Mouse (Mus musculus) liver, postnatal 0 days (tissue): Measurements from ENCODE around the gene Abcb11. TPM values are rescaled to one million over a fixed set of nuclear protein-coding genes. Genes with fewer than 3 reads are reported as not detected.
"Not testable (repeated sequence)": the region's sequence is repeated elsewhere in the genome, so short reads cannot be mapped to it uniquely, and the experiment has no call there.

Source experiments
- ATAC-seq: fragments of 200-750 bp; cut with Nextera tagmentation; 2 replicates; pipeline ENCODE4 v1.8.0; 2017; ENCODE audit warnings: mild to moderate bottlenecking, moderate library complexity
- DNase-seq: peaks from one replicate; pipeline ENCODE4 v3.0.0-alpha.2; 2016
- H3K27ac ChIP-seq: fragments of 300-500 bp; sonication (generic); 2 replicates; pipeline ENCODE4 v1.5.1; 2014; ENCODE audit warnings: antibody characterized with exemption, moderate library complexity, mild to moderate bottlenecking, low read depth
- H3K27me3 ChIP-seq: fragments of 300-500 bp; sonication (generic); 2 replicates; pipeline ENCODE4 v1.6.1; 2014; ENCODE audit warnings: low read length, control low read depth, mixed read lengths; ENCODE audit not compliant: insufficient read depth
- H3K36me3 ChIP-seq: fragments of 300-500 bp; sonication (generic); replicated peaks from 2 replicates; pipeline ENCODE4 v1.6.1; 2014; ENCODE audit warnings: mild to moderate bottlenecking, control low read depth, low read length, moderate library complexity, mixed read lengths; ENCODE audit not compliant: insufficient read depth
- H3K4me1 ChIP-seq: fragments of 300-500 bp; sonication (generic); 2 replicates; pipeline ENCODE4 v1.6.1; 2014; ENCODE audit warnings: antibody characterized with exemption, mild to moderate bottlenecking, control low read depth; ENCODE audit not compliant: insufficient read depth
- H3K4me2 ChIP-seq: fragments of 300-500 bp; sonication (generic); 2 replicates; pipeline ENCODE4 v1.6.1; 2014; ENCODE audit warnings: low read depth, mild to moderate bottlenecking, low read length, moderate library complexity, mixed read lengths
- H3K4me3 ChIP-seq: fragments of 300-500 bp; sonication (generic); 2 replicates; pipeline ENCODE4 v1.5.1; 2014; ENCODE audit warnings: low read depth, low read length
- H3K9ac ChIP-seq: fragments of 300-500 bp; sonication (generic); replicated peaks from 2 replicates; pipeline ENCODE4 v1.6.1; 2014; ENCODE audit warnings: mild to moderate bottlenecking, moderate library complexity
- H3K9me3 ChIP-seq: fragments of 300-500 bp; sonication (generic); 2 replicates; pipeline ENCODE4 v1.6.1; 2016; ENCODE audit warnings: mild to moderate bottlenecking, control low read depth, low read length, mixed read lengths
- CTCF ChIP-seq: sonication (generic); IDR thresholded peaks from 2 replicates; pipeline ENCODE4 v1.5.1; 2016; ENCODE audit warnings: antibody characterized with exemption, low read depth
- EP300 ChIP-seq: IDR thresholded peaks from 2 replicates; pipeline ENCODE4 v1.6.1; 2016; ENCODE audit warnings: antibody characterized with exemption, low read depth, mild to moderate bottlenecking
- WGBS: fragments of 180-500 bp; shearing (Covaris S2); extraction: QIAGEN DNeasy Blood & Tissue Kit; methylation state at CpG from one replicate; pipeline ENCODE4 v1.1.7; 2014; ENCODE audit not compliant: insufficient replicate concordance; 5-methylcytosine and 5-hydroxymethylcytosine counted together
- polyA plus RNA-seq: library from polyadenylated mRNA; unstranded; fragments of >200 nt; fragmentation: Nextera tagmentation; extraction: Ambion mirVana; gene quantifications from 2 replicates; pipeline ENCODE4 v1.2.1, GENCODE M21; 2015

The Abcb11 gene
- polyA plus RNA-seq, 1 experiment from 2014 or later: 74.8 TPM

DNA sequence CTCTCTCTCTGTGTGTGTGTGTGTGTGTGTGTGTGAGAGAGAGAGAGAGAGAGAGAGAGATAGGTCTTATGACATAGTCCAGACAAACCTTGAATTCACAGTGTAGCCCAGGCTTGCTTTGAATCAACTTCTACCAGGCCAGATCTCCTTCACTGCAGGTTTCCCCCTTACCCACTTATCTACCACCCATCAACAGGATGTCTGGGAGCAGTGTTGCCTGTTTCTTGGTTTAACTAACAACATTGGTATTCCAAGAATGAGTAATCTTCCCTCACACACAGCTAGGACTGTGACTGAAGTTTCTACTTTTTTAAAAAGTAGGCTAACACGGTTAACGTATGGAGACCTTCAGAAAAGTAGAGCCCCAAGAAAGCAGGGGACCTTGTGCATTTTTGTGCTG is 34.4 kb upstream of the Abcb11 start:
- H3K4me2 ChIP-seq: no peak overlapping the region
- H3K4me1 ChIP-seq: peaks cover 14% of the 10 kb centered on the region
- no peak overlapping the region for H3K9ac ChIP-seq
- no peak overlapping the region for H3K4me3 ChIP-seq
- H3K27ac ChIP-seq: no peak overlapping the region
- no peaks in the 10 kb centered on the region for H3K36me3 ChIP-seq
- H3K9me3 ChIP-seq: no peaks in the 10 kb centered on the region
- no peak for ATAC-seq
- no peak for TF ChIP-seq CTCF
- no peak for TF ChIP-seq EP300
- no peaks in the 10 kb centered on the region for H3K27me3 ChIP-seq
- no peak for DNase-seq
- 68% methylated on average over 2 of the region's 2 CpGs for WGBS

DNA sequence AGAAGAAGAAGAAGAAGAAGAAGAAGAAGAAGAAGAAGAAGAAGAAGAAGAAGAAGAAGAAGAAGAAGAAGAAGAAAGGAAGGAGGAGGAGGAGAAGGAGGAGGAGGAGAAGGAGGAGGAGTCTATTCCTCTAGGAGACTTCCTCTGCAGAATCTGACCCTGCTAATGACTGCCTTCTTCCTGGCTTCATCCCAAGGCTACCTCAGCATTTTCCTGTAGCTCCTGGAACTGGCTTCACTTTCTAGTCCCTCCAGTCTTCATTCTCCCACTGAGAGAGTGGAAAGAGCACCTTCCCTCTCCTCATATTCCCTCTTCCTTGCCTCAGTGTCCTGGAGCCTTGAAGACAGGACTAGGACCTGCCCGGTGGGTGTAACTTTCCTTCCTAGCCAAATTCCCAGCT is 22.9 kb upstream of the Abcb11 start:
- Histone ChIP-seq H3K27me3 (no peaks in the 10 kb centered on the region), H3K4me1 (no peaks in the 10 kb centered on the region), H3K4me2 (no peak overlapping the region), H3K36me3 (no peaks in the 10 kb centered on the region), H3K9ac (no peak overlapping the region), H3K4me3 (no peak overlapping the region), H3K27ac (no peak overlapping the region), H3K9me3 (no peaks in the 10 kb centered on the region)
- DNase-seq (no peak), ATAC-seq (no peak)
- 79% methylated on average over 1 of the region's 1 CpGs for WGBS
- TF ChIP-seq EP300: no peak
- no peak for TF ChIP-seq CTCF

DNA sequence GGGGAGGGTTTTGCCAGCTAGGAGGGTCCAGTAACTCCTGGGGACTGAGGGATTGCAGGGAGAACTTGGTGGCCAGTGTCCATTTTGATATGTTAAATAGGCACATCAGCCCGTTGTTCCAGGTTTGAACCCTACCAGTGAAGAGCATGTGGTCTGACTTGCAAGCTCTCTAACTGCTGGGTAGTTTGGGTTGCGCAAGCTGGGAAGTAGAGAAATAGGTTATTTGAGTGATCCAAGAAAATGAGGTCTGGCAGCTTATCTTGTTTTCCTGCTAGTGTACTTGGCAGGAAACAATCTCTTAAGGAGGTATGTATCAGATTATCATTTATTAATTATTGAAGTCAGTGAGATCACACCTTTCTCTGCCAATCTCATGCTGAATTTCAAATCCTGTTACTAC is 22.4 kb upstream of the Abcb11 start:
- TF ChIP-seq CTCF (no peak), EP300 (no peak)
- no peaks in the 10 kb centered on the region for H3K9me3 ChIP-seq
- no peak overlapping the region for H3K27ac ChIP-seq
- no peak overlapping the region for H3K4me2 ChIP-seq
- no peak for ATAC-seq
- no peaks in the 10 kb centered on the region for H3K36me3 ChIP-seq
- no peaks in the 10 kb centered on the region for H3K4me1 ChIP-seq
- no peak overlapping the region for H3K9ac ChIP-seq
- DNase-seq: no peak
- no peaks in the 10 kb centered on the region for H3K27me3 ChIP-seq
- H3K4me3 ChIP-seq: no peak overlapping the region
- 56% methylated on average over 2 of the region's 2 CpGs for WGBS

DNA sequence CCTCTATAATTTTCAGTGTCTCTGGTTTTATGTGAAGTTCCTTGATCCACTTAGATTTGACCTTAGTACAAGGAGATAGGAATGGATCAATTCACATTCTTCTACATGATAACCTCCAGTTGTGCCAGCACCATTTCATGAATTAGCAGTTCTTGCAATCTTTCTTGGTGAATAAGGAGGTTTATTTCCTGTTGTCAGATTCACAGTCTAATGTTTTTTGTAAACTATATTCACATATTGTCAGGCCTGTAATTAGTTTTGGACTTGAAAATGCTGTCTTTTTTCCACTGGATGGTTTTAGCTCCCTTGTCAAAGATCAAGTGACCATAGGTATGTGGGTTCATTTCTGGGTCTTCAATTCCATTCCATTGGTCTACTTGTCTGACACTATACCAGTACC is 13.0 kb upstream of the Abcb11 start:
- not testable (repeated sequence) for H3K4me3 ChIP-seq, H3K27me3 ChIP-seq, H3K4me1 ChIP-seq, H3K36me3 ChIP-seq, H3K9me3 ChIP-seq, DNase-seq, H3K4me2 ChIP-seq, H3K27ac ChIP-seq, H3K9ac ChIP-seq
- peak; percentile 100 for ATAC-seq

DNA sequence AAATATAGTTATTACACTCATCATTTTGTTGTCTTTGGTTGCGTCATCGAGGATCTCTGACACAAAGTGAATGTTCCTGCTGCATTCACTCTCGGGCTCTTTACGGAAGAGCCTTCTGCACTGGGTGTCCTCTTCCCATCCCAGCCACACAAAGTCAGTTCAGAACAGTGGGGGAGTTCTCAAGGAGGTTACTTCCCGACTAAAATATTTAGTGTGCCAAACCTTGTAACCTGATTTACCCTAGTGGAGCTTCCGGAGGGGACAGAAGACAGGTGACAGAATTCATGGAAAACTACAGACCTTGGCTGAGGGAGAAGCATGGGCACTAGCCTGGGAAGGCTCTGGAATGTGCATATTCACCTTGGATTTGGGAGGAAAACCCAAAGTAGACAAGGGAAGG is 910 bp downstream of the Abcb11 start:
- Histone ChIP-seq H3K4me3 (peak overlapping the region; percentile 47), H3K9ac (peak overlapping the region; percentile 64), H3K4me2 (peak overlapping the region; percentile 62), H3K4me1 (peaks cover 9% of the 10 kb centered on the region; the same call in 1 of the 2 replicates), H3K27me3 (no peaks in the 10 kb centered on the region), H3K9me3 (no peaks in the 10 kb centered on the region), H3K27ac (peak overlapping the region; percentile 77), H3K36me3 (no peaks in the 10 kb centered on the region)
- no peak for TF ChIP-seq EP300
- TF ChIP-seq CTCF: no peak
- ATAC-seq: no peak
- DNase-seq: no peak
- 63% methylated on average over 6 of the region's 6 CpGs for WGBS

DNA sequence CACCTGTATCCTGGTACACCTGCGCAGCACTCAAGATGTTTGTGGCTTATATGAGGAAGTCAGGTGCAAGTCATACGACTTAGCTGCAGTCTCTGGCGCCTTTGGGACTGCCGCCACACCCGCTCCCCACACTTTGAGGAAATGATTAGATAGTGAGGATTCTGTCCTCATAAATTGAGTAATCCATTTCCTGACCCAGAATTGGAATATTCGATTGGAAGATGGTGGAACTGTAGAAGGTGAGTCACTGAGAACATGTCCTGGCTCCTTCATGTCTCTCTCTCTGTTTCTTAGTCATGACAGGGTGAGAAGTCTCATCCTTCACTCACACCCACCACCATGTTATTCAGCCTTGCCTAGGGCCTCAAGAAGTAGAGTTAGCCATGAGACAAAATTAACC is 10.9 kb downstream of the Abcb11 start:
- not testable (repeated sequence) for H3K4me1 ChIP-seq, H3K9me3 ChIP-seq, H3K9ac ChIP-seq, DNase-seq, ATAC-seq, H3K27ac ChIP-seq, H3K4me2 ChIP-seq, H3K4me3 ChIP-seq, H3K27me3 ChIP-seq, H3K36me3 ChIP-seq
- 70% methylated on average over 5 of the region's 6 CpGs for WGBS

DNA sequence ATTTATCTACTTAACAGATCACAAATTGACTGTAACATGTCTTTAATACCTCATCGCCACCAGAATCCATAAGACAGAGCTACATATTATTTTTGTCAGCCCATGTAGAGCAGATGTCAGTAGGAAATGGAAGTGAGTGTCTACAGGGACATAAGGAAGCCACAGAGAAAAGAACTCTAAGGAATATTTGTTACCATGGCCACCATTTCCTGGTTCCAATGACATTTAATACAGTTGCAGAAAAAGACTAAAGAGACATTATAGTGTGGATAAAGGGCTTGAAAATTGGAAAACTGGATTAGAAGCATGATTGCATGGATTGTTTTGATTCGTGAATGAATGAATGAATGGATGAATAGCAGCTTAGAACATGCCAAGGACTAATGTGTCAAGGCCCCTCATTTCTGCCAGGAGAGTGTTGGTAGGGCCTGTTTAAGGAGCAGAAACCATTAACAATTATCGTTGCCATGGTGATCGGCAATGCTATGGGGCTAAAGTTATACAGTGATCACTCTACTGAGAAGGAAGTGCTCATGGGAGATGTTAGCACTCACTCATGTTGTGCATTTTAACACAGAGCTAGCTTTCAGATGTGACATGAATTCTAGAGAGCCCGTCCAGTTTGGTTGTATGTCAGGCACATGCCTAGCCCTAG is 13.8 kb downstream of the Abcb11 start:
- no peak overlapping the region for H3K9ac ChIP-seq
- H3K27me3 ChIP-seq: no peaks in the 10 kb centered on the region
- H3K4me3 ChIP-seq: no peak overlapping the region
- ATAC-seq: no peak
- no peak overlapping the region for H3K4me2 ChIP-seq
- DNase-seq: no peak
- H3K27ac ChIP-seq: no peak overlapping the region
- WGBS: 78% methylated on average over 5 of the region's 5 CpGs
- 0 out of 2 replicates have a peak, but pooled peaks cover 3% of the 10 kb centered on the region for H3K36me3 ChIP-seq
- no peaks in the 10 kb centered on the region for H3K9me3 ChIP-seq
- TF ChIP-seq EP300 (no peak), CTCF (no peak)
- no peaks in the 10 kb centered on the region for H3K4me1 ChIP-seq
